Mouse (Mus musculus) lung, embryonic 16.5 days (tissue): ENCODE data around the gene Gm10160. TPM values are rescaled to one million over a fixed set of nuclear protein-coding genes. Genes with fewer than 3 reads are reported as not detected.

Source experiments
- ATAC-seq: fragments of 200-750 bp; cut with Nextera tagmentation; 2 replicates; pipeline ENCODE4 v1.8.0; 2017; ENCODE audit warnings: low read depth, mild to moderate bottlenecking, moderate library complexity
- H3K27ac ChIP-seq: fragments of 300-500 bp; sonication (generic); 2 replicates; pipeline ENCODE4 v1.5.1; 2014; ENCODE audit warnings: mild to moderate bottlenecking, control low read depth, low read length
- H3K27me3 ChIP-seq: fragments of 300-500 bp; sonication (generic); 2 replicates; pipeline ENCODE4 v1.6.1; 2014; ENCODE audit warnings: low read depth, low read length, mixed read lengths; ENCODE audit not compliant: control insufficient read depth, insufficient read depth
- H3K36me3 ChIP-seq: fragments of 300-500 bp; sonication (generic); 2 replicates; pipeline ENCODE4 v1.6.1; 2014; ENCODE audit warnings: low read length; ENCODE audit not compliant: control insufficient read depth, insufficient read depth
- H3K4me1 ChIP-seq: fragments of 300-500 bp; sonication (generic); replicated peaks from 2 replicates; pipeline ENCODE4 v1.6.1; 2014; ENCODE audit warnings: low read length, mixed read lengths; ENCODE audit not compliant: control insufficient read depth, insufficient read depth
- H3K4me2 ChIP-seq: fragments of 300-500 bp; sonication (generic); 2 replicates; pipeline ENCODE4 v1.6.1; 2014; ENCODE audit warnings: low read depth, low read length, control low read depth
- H3K4me3 ChIP-seq: fragments of 300-500 bp; sonication (generic); 2 replicates; pipeline ENCODE4 v1.5.1; 2014; ENCODE audit warnings: mild to moderate bottlenecking, low read length, control low read depth
- H3K9ac ChIP-seq: fragments of 300-500 bp; sonication (generic); 2 replicates; pipeline ENCODE4 v1.6.1; 2014; ENCODE audit warnings: low read length, control low read depth
- H3K9me3 ChIP-seq: fragments of 300-500 bp; sonication (generic); 2 replicates; pipeline ENCODE4 v1.6.1; 2016; ENCODE audit warnings: low read length; ENCODE audit not compliant: control insufficient read depth
- WGBS: fragments of 180-500 bp; shearing (Covaris S2); extraction: QIAGEN DNeasy Blood & Tissue Kit; methylation state at CpG from one replicate; pipeline ENCODE4 v1.1.7; 2014; 5-methylcytosine and 5-hydroxymethylcytosine counted together
- polyA plus RNA-seq: library from polyadenylated mRNA; unstranded; fragments of >200 nt; fragmentation: Nextera tagmentation; extraction: Ambion mirVana; gene quantifications from 2 replicates; pipeline ENCODE4 v1.2.1, GENCODE M21; 2015

The Gm10160 gene
- polyA plus RNA-seq, 1 experiment from 2014 or later = not detected

DNA sequence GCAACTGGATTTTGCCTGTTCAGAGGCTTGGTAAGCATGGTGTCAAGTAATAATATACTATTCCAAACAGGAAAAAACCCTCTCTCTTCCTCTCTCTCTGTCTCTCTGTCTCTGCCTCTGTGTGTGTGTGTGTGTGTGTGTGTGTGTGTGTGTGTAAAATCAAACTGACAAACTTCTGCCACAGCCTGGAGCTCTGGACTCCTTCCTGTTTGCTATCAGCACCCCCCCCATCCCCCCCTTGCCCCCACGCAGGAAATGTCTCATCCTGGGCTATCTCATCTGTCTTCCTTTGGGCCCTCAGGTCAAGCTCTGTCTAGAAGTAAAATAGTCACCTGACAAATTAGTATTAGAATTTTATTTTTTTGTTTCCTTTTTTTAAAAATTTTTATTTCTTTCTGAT is 18.2 kb upstream of the Gm10160 start:
- Histone ChIP-seq H3K9me3 (no peaks in the 10 kb centered on the region), H3K36me3 (no peaks in the 10 kb centered on the region), H3K4me1 (peaks cover 11% of the 10 kb centered on the region), H3K4me3 (no peak overlapping the region), H3K27ac (no peak overlapping the region), H3K9ac (no peak overlapping the region), H3K4me2 (no peak overlapping the region), H3K27me3 (no peaks in the 10 kb centered on the region)
- WGBS = 13% methylated on average over 1 of the region's 1 CpGs
- ATAC-seq = no peak

DNA sequence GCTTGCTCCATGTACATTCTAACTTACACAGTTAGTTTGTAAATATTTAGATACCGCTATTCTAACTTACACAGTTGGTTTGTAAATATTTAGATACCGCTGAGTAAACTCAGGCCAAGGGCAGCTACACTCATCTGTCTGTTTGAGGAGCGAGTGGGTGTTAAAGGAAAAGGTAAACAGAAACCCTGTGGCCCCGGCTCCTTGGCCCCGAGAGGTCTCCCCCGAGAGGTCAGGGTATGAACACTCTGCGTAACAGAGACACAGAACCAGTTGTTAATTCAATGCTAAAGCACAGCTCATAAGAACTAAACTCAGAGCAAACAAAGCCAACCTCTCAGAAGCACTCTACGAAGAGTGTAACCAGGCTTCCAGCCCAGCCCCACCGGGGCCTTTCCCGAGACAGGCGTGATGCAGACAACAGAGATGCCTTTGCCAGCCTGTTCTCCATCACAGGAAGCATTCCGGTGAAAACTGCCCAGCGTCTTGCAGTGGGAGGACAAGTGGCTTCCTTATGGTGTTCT is 17.0 kb upstream of the Gm10160 start:
- Histone ChIP-seq H3K9me3 (no peaks in the 10 kb centered on the region), H3K36me3 (no peaks in the 10 kb centered on the region), H3K9ac (no peak overlapping the region), H3K4me2 (no peak overlapping the region), H3K4me1 (peaks cover 11% of the 10 kb centered on the region), H3K27me3 (no peaks in the 10 kb centered on the region), H3K27ac (no peak overlapping the region), H3K4me3 (no peak overlapping the region)
- peak; percentile 72 for ATAC-seq
- WGBS = 32% methylated on average over 13 of the region's 13 CpGs

DNA sequence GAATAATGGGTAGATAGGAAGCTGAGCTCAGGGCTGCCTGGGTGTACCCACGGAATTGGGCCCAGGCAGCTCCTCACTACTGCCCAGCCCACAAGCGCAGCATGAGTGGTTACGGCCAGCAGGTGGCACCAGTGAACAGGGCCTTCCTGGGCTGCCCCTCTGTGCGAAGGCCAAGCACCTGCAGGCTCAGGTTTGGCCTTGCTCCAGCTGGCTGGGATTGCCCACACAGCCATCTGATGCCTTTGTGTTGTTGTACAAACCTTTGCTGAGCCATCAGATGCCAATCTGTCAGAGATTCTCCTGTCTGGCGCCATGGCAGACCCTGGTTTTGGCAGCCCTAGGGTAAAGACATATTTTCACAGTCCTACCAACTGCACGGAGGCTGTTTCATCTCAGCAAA is 12.6 kb upstream of the Gm10160 start:
- Histone ChIP-seq H3K27me3 (no peaks in the 10 kb centered on the region), H3K36me3 (no peaks in the 10 kb centered on the region), H3K27ac (no peak overlapping the region), H3K4me2 (no peak overlapping the region), H3K4me1 (peaks cover 7% of the 10 kb centered on the region), H3K9me3 (no peaks in the 10 kb centered on the region), H3K4me3 (no peak overlapping the region), H3K9ac (no peak overlapping the region)
- WGBS = 25% methylated on average over 6 of the region's 6 CpGs
- ATAC-seq = peak; percentile 68

DNA sequence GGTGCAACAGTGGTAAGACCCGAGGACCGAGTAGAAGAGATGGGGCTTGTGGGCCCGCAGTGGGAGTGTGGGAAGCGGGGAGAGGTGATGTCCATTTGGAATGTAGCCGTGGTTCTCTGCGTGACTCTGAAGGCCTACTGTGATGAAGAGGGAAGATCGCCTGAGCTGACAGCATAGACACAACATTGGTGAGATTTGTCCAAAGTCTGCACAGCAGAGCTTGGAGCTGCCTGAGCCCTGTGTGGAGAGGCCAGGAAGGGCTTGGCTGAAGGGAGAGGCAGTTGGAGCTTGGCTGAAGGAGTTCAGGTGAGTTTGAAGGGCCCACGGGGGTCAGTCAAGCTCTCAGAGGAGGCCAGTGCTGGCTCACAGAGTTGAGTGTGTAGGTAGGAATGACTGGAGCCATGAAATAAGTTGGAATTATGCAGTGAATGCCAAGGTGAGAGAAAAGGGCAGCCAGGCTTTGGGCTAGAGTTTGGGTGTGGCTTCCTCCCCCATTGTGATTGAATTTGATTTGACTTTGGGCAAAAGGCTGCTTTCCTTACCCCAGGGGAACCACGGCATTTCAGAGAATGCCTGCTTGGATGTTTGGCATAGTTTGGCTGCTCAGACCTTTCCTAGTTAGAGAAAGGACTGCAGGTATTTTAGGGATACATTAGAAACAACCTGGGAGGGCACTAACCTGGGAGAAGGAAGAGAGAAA is 11.8 kb upstream of the Gm10160 start:
- WGBS = 71% methylated on average over 9 of the region's 9 CpGs
- Histone ChIP-seq H3K4me3 (no peak overlapping the region), H3K27me3 (no peaks in the 10 kb centered on the region; the same call in 1 of the 2 replicates), H3K9ac (no peak overlapping the region), H3K9me3 (no peaks in the 10 kb centered on the region), H3K4me2 (no peak overlapping the region), H3K4me1 (no peaks in the 10 kb centered on the region), H3K36me3 (no peaks in the 10 kb centered on the region), H3K27ac (no peak overlapping the region)
- no peak for ATAC-seq

DNA sequence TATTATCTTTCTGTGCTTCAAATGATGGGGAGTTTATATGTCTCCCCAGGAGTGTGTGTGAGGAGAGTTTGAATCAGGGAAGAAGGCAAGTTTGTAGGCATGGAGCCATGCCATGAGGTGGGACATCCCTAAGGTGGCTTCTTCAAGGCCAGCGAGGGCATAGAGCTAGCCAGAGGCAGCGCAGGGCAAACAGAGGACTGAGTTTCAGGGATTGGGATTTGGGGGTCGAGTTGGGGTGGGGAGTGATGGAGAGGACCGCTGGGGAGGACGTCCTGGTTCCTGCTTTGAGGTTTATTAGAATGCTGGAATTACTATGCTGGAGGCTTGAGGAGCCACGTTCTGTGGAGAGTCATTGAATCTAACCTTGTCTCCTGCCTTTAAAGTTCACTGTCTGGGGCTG is 10.3 kb upstream of the Gm10160 start:
- H3K9ac ChIP-seq = no peak overlapping the region
- no peaks in the 10 kb centered on the region for H3K4me1 ChIP-seq
- no peak overlapping the region for H3K27ac ChIP-seq
- H3K36me3 ChIP-seq = no peaks in the 10 kb centered on the region
- ATAC-seq = no peak
- H3K4me3 ChIP-seq = no peak overlapping the region
- H3K9me3 ChIP-seq = no peaks in the 10 kb centered on the region
- no peak overlapping the region for H3K4me2 ChIP-seq
- no peaks in the 10 kb centered on the region; the same call in 1 of the 2 replicates for H3K27me3 ChIP-seq
- 88% methylated on average over 6 of the region's 6 CpGs for WGBS

DNA sequence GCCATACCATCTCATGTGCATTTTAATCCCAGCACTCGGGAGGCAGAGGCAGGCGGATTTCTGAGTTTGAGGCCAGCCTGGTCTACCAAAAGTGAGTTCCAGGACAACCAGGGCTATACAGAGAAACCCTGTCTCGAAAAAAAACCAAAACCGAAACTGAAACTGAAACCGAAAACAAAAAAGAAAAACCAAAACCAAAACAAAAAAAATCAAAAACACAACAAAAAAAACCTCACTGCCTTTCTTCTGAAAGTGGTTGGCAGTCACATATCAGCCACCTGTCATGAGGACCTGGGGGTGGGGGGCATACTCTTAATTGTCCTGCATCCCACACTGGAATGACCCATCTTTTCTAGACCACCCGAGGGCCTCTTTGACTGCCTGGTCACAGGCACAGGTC is 9.0 kb upstream of the Gm10160 start:
- 87% methylated on average over 6 of the region's 6 CpGs for WGBS
- Histone ChIP-seq H3K9me3 (no peaks in the 10 kb centered on the region), H3K4me3 (no peak overlapping the region), H3K4me2 (no peak overlapping the region), H3K36me3 (no peaks in the 10 kb centered on the region), H3K27ac (no peak overlapping the region), H3K9ac (no peak overlapping the region), H3K4me1 (peaks cover 2% of the 10 kb centered on the region; the same call in 1 of the 2 replicates), H3K27me3 (peaks cover 7% of the 10 kb centered on the region)
- no peak for ATAC-seq

DNA sequence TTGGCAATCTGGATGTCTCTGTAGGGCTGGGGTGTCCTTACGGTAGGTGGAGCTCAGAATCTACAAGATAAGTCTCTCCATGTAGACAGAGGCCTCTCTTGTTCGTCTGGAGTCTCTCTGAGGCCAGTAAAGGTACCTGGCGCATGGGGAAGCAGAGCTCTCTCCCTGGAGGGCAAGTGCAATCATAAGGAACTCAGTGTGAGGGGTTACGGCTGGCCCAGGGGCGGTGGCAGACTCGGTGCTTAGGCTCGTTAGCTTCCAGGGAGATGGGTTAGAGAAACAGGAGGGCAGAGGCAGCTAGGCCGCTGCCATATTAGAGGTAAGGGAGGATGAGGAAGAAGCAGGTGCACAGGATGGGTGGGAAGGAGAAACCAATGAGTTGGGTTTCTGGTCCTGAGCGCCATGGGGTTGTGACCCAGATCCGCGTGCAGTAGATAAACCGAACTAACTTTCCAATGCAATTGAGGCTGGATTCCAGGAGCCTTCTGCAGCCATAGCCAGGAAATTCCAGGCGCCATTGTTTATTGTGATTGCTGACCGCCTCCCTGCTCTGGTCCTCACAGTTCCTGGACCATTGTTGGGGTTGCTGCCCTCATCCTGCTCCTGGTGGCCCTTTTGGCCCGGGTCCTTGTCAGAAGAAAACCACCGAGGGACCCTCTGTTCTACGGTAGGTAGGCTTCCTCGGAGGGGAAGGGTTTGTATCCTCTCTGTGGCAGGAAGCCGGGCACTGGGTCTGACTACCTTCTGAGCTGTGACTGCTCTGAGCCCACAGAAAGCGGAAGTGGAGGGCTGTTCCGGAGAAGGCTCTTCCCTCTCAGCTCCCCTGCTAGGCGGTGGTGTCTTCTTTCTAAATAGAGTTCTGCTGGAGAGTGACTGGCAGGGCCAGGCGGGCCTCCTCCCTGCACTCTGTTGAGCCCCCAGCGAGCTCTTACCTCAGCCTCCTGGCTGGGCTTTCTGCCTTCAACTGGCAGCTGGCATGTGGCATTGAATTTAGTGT is 7.3 kb upstream of the Gm10160 start:
- H3K4me1 ChIP-seq = peaks cover 2% of the 10 kb centered on the region; the same call in 1 of the 2 replicates
- no peak overlapping the region for H3K4me3 ChIP-seq
- peak; percentile 24 for ATAC-seq
- 58% methylated on average over 23 of the region's 24 CpGs for WGBS
- H3K36me3 ChIP-seq = no peaks in the 10 kb centered on the region
- peaks cover 16% of the 10 kb centered on the region for H3K27me3 ChIP-seq
- peak overlapping the region; percentile 74 for H3K27ac ChIP-seq
- no peaks in the 10 kb centered on the region for H3K9me3 ChIP-seq
- peak overlapping the region; percentile 19; the same call in 1 of the 2 replicates for H3K4me2 ChIP-seq
- no peak overlapping the region for H3K9ac ChIP-seq

DNA sequence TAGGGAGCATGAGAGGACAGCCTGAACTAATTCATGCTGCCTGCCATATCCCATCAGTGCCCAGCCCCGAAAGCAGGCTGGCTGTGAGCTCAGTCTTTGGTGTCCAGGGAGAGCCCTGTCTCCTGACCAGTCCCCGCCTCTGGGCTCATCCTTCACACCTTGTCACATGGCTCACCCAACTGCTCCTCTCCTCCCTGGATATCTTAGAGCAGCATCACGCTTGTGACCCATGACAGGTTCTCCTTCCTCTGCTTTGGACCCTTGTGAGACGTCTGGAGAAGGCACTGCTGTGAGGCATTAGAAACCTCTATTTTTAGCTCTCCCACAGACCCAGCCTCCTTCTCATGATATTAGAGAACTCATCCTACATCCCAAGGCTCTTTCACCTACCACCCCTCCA is 6.3 kb upstream of the Gm10160 start:
- H3K36me3 ChIP-seq = no peaks in the 10 kb centered on the region
- H3K27me3 ChIP-seq = peaks cover 24% of the 10 kb centered on the region
- H3K4me3 ChIP-seq = no peak overlapping the region
- H3K9ac ChIP-seq = no peak overlapping the region
- H3K9me3 ChIP-seq = no peaks in the 10 kb centered on the region
- H3K4me1 ChIP-seq = peaks cover 2% of the 10 kb centered on the region; the same call in 1 of the 2 replicates
- no peak for ATAC-seq
- WGBS = 59% methylated on average over 4 of the region's 4 CpGs
- H3K27ac ChIP-seq = no peak overlapping the region
- H3K4me2 ChIP-seq = no peak overlapping the region

DNA sequence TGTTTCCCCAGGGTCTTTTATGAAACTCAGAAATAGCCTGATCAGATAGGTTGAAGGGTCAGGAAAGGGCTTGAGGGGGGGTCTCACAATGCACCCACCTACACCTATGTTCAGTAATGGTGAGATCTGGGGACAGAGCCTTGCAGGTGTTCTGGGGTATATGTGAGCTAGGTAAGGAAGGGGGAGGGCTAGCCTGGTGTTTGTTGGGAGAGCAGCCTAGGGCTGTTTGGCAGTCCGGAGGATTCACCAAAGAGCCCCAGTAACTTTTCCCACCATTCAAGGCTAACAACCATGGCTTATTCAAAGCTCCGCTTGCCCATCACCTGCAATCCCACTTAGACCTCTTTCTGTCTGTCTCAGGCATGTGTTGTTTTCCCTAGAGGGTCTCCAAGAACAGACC is 5.9 kb upstream of the Gm10160 start:
- H3K27me3 ChIP-seq = peaks cover 25% of the 10 kb centered on the region
- no peak overlapping the region for H3K9ac ChIP-seq
- peaks cover 2% of the 10 kb centered on the region; the same call in 1 of the 2 replicates for H3K4me1 ChIP-seq
- no peaks in the 10 kb centered on the region for H3K9me3 ChIP-seq
- no peak overlapping the region for H3K4me3 ChIP-seq
- 83% methylated on average over 2 of the region's 2 CpGs for WGBS
- H3K4me2 ChIP-seq = no peak overlapping the region
- H3K27ac ChIP-seq = no peak overlapping the region
- H3K36me3 ChIP-seq = no peaks in the 10 kb centered on the region
- ATAC-seq = no peak
